Mouse (Mus musculus): ENCODE measurements at regions not wholly inside any gene's neighbourhood (a gene's known extent, or its start where the extent isn't known, plus 50 kb on each side); places are given as distances from the start of the nearest gene placed in this dataset.
A peak's percentile ranks its signal among the peaks of the same experiment; 100 is the strongest.

DNA sequence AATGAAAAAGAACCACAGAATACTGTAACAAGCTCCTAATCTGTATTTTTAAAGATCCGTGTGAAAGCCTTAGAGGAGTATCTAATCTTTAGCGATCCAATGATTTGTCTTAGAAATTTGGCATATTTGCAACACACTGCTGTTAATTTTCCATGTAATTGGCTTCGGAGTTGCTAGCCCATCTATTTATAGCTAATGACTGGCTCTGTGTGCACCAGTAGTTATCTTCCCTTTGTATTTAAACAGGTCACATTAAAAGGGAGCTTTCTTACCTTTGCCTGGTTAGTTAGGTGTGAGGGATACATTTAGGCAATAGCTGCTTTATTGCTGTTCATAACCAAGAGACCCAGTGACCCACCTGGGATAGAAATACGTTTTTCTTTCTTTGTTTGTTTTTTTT lies 256.3 kb upstream of the Mme start:
- no peak overlapping the region for H3K4me3 ChIP-seq (ENCODE audit: low read depth, low read length)
- ATAC-seq (ENCODE audit: extremely low read depth, insufficient number of reproducible peaks, low FRiP score, poor library complexity, severe bottlenecking) (no peak), DNase-seq (ENCODE audit: low spot score) (no peak)
- TF ChIP-seq TAL1 (conservative IDR thresholded peaks at IDR 0.05; ENCODE audit: low read depth, low read length) (no peak), POLR2AphosphoS5 (IDR thresholded peaks at IDR 0.05; ENCODE audit: insufficient replicate concordance, low read depth, low read length) (no peak), GATA1 (IDR thresholded peaks at IDR 0.05; ENCODE audit: borderline replicate concordance, low read length) (no peak), CTCF (IDR thresholded peaks at IDR 0.05; ENCODE audit: low read depth, low read length) (no peak), GATA2 (IDR thresholded peaks at IDR 0.05; ENCODE audit: borderline replicate concordance, low read depth, low read length) (no peak)
- H3K4me1 ChIP-seq (ENCODE audit: insufficient read depth, low read depth, low read length), result no peaks in the 10 kb centered on the region
- H3K36me3 ChIP-seq (replicated peaks), result no peaks in the 10 kb centered on the region
- 0 out of 2 replicates have a peak, but pooled peaks cover 2% of the 10 kb centered on the region for H3K9me3 ChIP-seq (replicated peaks)
- no peaks in the 10 kb centered on the region for H3K27me3 ChIP-seq (ENCODE audit: insufficient read depth, low read length)

DNA sequence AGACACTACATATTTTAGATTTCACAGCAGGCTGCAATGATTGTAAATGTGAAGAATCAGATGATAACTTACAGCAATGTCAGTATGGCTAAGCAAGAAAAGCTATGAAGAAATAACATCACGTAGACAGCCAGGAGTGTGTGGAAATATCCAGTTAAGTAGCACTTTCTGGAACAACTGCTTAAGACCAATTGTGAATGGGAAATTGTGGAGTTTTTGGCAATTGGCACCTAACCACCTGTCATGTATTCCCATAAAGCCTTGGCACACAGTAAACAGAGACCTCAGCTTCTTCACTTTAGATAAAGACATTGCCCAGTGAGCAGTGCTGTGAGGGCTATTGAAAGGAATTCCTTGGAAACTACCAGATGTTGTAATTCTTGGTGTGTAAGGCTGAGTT lies 264.4 kb upstream of the Mme start:
- ATAC-seq (ENCODE audit: extremely low read depth, insufficient number of reproducible peaks, low FRiP score, poor library complexity, severe bottlenecking) (no peak), DNase-seq (ENCODE audit: low spot score) (no peak)
- Histone ChIP-seq H3K4me1 (ENCODE audit: insufficient read depth, low read depth, low read length) (no peaks in the 10 kb centered on the region), H3K4me3 (ENCODE audit: low read depth, low read length) (no peak overlapping the region), H3K36me3 (replicated peaks) (no peaks in the 10 kb centered on the region), H3K9me3 (replicated peaks) (no peaks in the 10 kb centered on the region), H3K27me3 (ENCODE audit: insufficient read depth, low read length) (no peaks in the 10 kb centered on the region)
- no peak for TF ChIP-seq TAL1 (conservative IDR thresholded peaks at IDR 0.05; ENCODE audit: low read depth, low read length)
- TF ChIP-seq GATA1 (IDR thresholded peaks at IDR 0.05; ENCODE audit: borderline replicate concordance, low read length), result no peak
- TF ChIP-seq GATA2 (IDR thresholded peaks at IDR 0.05; ENCODE audit: borderline replicate concordance, low read depth, low read length), result no peak
- TF ChIP-seq POLR2AphosphoS5 (IDR thresholded peaks at IDR 0.05; ENCODE audit: insufficient replicate concordance, low read depth, low read length), result no peak

DNA sequence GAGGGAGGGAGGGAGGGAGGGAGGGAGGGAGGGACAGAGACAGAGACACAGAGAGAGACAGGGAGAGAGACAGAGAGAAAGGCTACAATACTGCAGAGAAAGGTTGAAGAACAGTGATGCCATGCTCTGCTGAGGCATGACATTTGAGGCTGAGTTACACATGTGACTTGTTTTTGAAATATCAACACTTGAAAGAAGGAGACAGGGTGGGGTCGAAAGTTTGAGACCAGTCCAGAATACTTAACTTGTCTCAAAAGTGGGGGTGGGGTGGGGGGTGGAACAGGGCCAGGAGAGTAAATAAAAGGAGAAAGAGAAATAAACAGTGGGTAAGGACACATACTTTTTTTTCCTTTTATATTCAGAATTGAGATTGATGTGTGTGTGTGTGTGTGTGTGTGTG lies 278.1 kb upstream of the Mme start:
- H3K4me3 ChIP-seq (ENCODE audit: low read depth, low read length), result no peak overlapping the region
- ATAC-seq (ENCODE audit: extremely low read depth, insufficient number of reproducible peaks, low FRiP score, poor library complexity, severe bottlenecking) (no peak), DNase-seq (ENCODE audit: low spot score) (no peak)
- TF ChIP-seq POLR2AphosphoS5 (IDR thresholded peaks at IDR 0.05; ENCODE audit: insufficient replicate concordance, low read depth, low read length), result no peak
- no peak for TF ChIP-seq GATA1 (IDR thresholded peaks at IDR 0.05; ENCODE audit: borderline replicate concordance, low read length)
- TF ChIP-seq TAL1 (conservative IDR thresholded peaks at IDR 0.05; ENCODE audit: low read depth, low read length), result no peak
- no peak for TF ChIP-seq CTCF (IDR thresholded peaks at IDR 0.05; ENCODE audit: low read depth, low read length)
- TF ChIP-seq GATA2 (IDR thresholded peaks at IDR 0.05; ENCODE audit: borderline replicate concordance, low read depth, low read length), result no peak
- H3K27me3 ChIP-seq (ENCODE audit: insufficient read depth, low read length), result no peaks in the 10 kb centered on the region
- no peaks in the 10 kb centered on the region for H3K4me1 ChIP-seq (ENCODE audit: insufficient read depth, low read depth, low read length)
- no peaks in the 10 kb centered on the region for H3K36me3 ChIP-seq (replicated peaks)
- no peaks in the 10 kb centered on the region for H3K9me3 ChIP-seq (replicated peaks)

DNA sequence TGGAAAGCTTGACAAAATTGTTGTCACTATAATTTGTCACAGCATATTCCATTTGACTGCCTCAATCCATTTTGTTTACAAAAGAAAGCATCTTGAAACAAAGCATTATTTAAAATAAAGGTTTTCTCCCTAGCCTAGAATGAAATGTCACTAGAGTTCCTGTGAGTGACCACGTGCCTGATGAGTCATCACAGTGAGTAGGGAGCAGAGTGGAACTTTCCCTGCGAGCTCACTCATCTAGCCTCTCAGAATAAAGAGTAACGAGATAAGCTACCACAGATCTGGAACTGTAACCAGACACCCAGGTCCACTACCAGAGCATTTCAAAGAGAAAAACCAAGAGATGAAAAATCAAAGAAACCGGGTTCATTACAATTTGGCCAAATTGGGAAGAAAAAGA lies 278.7 kb upstream of the Mme start:
- Histone ChIP-seq H3K27me3 (ENCODE audit: insufficient read depth, low read length) (no peaks in the 10 kb centered on the region), H3K36me3 (replicated peaks) (no peaks in the 10 kb centered on the region), H3K4me3 (ENCODE audit: low read depth, low read length) (no peak overlapping the region), H3K9me3 (replicated peaks) (no peaks in the 10 kb centered on the region), H3K4me1 (ENCODE audit: insufficient read depth, low read depth, low read length) (no peaks in the 10 kb centered on the region)
- DNase-seq (ENCODE audit: low spot score) (no peak), ATAC-seq (ENCODE audit: extremely low read depth, insufficient number of reproducible peaks, low FRiP score, poor library complexity, severe bottlenecking) (peak; percentile 22; the same call in 1 of the 2 replicates)
- TF ChIP-seq TAL1 (conservative IDR thresholded peaks at IDR 0.05; ENCODE audit: low read depth, low read length) (no peak), GATA2 (IDR thresholded peaks at IDR 0.05; ENCODE audit: borderline replicate concordance, low read depth, low read length) (no peak), CTCF (IDR thresholded peaks at IDR 0.05; ENCODE audit: low read depth, low read length) (no peak), GATA1 (IDR thresholded peaks at IDR 0.05; ENCODE audit: borderline replicate concordance, low read length) (no peak), POLR2AphosphoS5 (IDR thresholded peaks at IDR 0.05; ENCODE audit: insufficient replicate concordance, low read depth, low read length) (no peak)

DNA sequence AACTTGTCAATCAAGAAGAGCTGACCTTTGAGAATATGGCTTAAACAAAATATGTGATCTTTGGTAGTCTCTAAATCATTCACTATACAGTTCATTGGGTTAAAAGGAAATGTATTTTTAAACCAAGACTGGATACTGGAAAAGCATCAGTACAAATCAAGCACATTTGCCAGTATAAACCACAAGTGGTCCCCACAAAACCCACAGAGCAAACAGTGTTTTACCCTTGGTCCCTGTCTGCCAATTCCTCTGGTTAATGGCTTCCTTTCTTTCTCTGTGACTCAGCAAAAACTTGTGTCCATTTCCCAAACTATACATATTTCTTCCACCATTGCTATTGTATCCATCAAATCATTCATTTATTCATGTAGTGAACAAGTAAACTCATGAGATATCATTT lies 296.0 kb upstream of the Mme start:
- H3K27me3 ChIP-seq (ENCODE audit: insufficient read depth, low read length), result no peaks in the 10 kb centered on the region
- DNase-seq (ENCODE audit: low spot score) (no peak), ATAC-seq (ENCODE audit: extremely low read depth, insufficient number of reproducible peaks, low FRiP score, poor library complexity, severe bottlenecking) (no peak)
- TF ChIP-seq GATA1 (IDR thresholded peaks at IDR 0.05; ENCODE audit: borderline replicate concordance, low read length), result no peak
- no peak for TF ChIP-seq POLR2AphosphoS5 (IDR thresholded peaks at IDR 0.05; ENCODE audit: insufficient replicate concordance, low read depth, low read length)
- TF ChIP-seq GATA2 (IDR thresholded peaks at IDR 0.05; ENCODE audit: borderline replicate concordance, low read depth, low read length), result no peak
- TF ChIP-seq CTCF (IDR thresholded peaks at IDR 0.05; ENCODE audit: low read depth, low read length), result no peak
- no peak for TF ChIP-seq TAL1 (conservative IDR thresholded peaks at IDR 0.05; ENCODE audit: low read depth, low read length)
- no peaks in the 10 kb centered on the region for H3K4me1 ChIP-seq (ENCODE audit: insufficient read depth, low read depth, low read length)
- H3K36me3 ChIP-seq (replicated peaks), result no peaks in the 10 kb centered on the region
- H3K4me3 ChIP-seq (ENCODE audit: low read depth, low read length), result no peak overlapping the region
- no peaks in the 10 kb centered on the region; the same call in 1 of the 2 replicates for H3K9me3 ChIP-seq (replicated peaks)

DNA sequence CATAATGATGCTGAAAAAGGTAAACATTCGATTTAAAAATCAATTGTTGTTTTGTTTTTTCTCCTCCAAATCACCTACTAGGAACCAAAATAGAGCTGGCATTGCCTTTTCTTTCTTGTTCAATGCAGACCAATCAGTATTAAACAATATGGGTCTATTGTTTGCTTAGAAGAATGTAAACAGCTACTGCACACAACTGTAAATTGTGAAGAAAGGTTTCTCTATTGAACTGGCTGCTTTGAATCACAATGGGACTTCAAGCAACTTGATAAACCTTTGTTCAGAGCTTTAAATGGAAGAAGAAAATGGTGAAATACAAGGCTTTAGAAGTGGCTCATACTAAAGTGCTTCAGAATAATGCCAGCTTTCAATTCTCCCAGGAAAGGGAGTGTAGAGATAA lies 302.7 kb upstream of the Mme start:
- H3K4me3 ChIP-seq (ENCODE audit: low read depth, low read length), result no peak overlapping the region
- H3K27me3 ChIP-seq (ENCODE audit: insufficient read depth, low read length), result no peaks in the 10 kb centered on the region
- H3K36me3 ChIP-seq (replicated peaks), result no peaks in the 10 kb centered on the region
- TF ChIP-seq GATA2 (IDR thresholded peaks at IDR 0.05; ENCODE audit: borderline replicate concordance, low read depth, low read length) (no peak), GATA1 (IDR thresholded peaks at IDR 0.05; ENCODE audit: borderline replicate concordance, low read length) (no peak), POLR2AphosphoS5 (IDR thresholded peaks at IDR 0.05; ENCODE audit: insufficient replicate concordance, low read depth, low read length) (no peak), TAL1 (conservative IDR thresholded peaks at IDR 0.05; ENCODE audit: low read depth, low read length) (no peak), CTCF (IDR thresholded peaks at IDR 0.05; ENCODE audit: low read depth, low read length) (no peak)
- ATAC-seq (ENCODE audit: extremely low read depth, insufficient number of reproducible peaks, low FRiP score, poor library complexity, severe bottlenecking), result no peak
- H3K9me3 ChIP-seq (replicated peaks), result no peaks in the 10 kb centered on the region
- DNase-seq (ENCODE audit: low spot score), result no peak
- H3K4me1 ChIP-seq (ENCODE audit: insufficient read depth, low read depth, low read length), result no peaks in the 10 kb centered on the region

All from G1E (cell line).